Mouse (Mus musculus): ENCODE data around the gene Adamtsl5.
A peak's percentile ranks its signal among the peaks of the same experiment; 100 is the strongest.

Gene Adamtsl5

DNA sequence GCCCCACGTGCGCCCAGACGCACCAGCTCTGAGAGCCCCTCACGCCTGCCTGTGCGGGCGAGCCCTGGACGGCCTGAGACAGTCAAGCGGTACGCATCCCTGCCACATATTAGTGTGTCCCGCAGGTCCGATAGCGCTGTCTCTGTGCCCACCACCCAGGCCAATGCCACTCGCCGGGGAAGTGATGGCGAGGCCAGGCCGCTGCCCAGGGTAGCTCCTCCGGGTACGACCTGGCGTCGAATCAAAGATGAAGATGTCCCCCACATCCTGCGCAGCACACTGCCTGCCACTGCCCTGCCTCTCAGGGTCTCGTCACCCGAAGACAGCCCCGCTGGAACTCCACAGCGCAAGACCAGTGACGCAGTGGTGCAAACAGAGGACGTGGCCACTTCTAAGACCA, 32.9 kb downstream of the Adamtsl5 start:
- no peak for DNase-seq

DNA sequence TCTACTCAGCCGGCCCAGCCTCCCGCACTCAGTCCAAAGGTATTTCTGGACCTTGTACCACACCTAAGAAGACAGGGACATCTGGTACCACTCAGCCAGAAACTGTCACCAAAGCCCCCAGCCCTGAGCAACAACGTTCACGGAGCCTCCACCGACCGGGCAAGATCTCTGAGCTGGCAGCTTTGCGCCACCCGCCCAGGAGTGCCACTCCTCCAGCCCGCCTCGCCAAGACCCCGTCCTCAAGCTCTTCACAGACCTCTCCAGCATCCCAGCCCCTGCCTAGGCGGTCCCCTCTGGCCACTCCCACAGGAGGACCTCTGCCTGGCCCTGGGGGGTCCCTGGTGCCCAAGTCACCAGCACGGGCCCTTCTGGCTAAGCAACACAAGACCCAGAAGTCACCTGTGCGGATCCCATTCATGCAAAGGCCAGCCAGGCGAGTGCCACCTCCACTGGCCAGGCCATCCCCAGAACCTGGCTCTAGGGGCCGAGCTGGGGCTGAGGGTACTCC, 33.7 kb downstream of the Adamtsl5 start:
- DNase-seq: no peak

- no peak for DNase-seq
These were observed 34.5 kb downstream of the Adamtsl5 start for GRCm38 (mm10) chr10:80313627-80314201.

- no peak for DNase-seq
These were observed 35.4 kb downstream of the Adamtsl5 start for GRCm38 (mm10) chr10:80312586-80313504.

DNA sequence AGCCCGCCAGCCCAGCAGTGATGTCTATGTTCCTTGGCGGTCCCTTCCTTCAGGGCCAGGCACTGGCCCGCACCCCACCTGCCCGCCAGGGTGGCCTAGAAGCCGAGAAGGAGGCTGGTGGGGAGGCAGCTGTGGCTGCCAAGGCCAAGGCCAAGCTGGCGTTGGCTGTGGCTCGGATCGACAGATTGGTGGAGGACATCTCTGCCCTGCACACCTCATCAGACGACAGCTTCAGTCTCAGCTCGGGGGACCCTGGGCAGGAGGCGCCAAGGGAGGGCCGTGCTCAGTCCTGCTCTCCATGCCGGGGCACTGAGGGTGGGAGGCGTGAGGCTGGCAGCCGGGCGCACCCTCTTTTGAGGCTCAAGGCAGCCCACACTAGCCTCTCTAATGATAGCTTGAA, 36.7 kb downstream of the Adamtsl5 start:
- DNase-seq: no peak

GRCm38 (mm10) chr10:80304862-80305261, 43.4 kb downstream of the Adamtsl5 start:
- DNase-seq: peak; percentile 75

DNA sequence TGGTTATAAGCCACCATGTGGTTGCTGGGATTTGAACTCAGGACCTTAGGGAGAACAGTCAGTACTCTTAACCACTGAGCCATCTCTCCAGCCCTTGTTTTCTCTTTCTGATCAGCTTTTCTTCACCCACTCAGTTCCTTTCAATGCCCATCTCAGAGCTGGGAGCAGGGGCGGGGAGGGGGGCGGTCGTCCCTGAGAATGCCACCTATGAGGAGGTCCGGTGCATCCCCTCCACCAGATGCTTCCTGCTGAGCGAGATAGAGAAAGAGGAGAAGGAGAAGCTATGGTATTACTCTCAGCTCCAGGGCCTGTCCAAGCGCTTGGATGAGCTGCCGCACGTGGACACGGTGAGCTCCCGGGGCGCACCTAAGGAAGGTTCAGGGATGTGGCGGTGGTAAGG, 43.8 kb downstream of the Adamtsl5 start:
- DNase-seq: no peak

DNA sequence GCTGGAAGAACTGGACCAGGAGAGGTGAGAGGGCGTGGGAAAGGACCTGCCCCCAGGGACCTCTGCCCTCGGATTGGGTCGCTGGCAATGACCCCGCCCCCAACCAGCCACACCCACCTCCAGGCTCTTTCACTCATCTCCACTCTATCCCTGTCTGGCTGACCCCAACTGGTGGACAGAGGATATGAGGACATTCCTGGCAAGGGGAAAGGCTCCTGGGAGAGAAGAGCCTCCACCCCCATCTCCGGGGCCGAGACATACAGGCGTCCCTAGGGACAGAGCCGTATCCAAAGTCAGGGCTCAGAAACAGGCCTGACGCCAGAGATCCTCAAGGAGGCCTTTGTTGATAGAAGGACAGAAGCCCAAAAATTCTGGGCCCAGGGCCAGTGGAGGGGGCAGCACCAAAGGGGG, 45.7 kb downstream of the Adamtsl5 start:
- peak; percentile 61 for DNase-seq

- no peak for DNase-seq
These were observed 46.2 kb downstream of the Adamtsl5 start for GRCm38 (mm10) chr10:80302082-80302355.

GRCm38 (mm10) chr10:80301256-80302081, 46.7 kb downstream of the Adamtsl5 start:
- DNase-seq: no peak

- no peak for DNase-seq
These were observed 47.5 kb downstream of the Adamtsl5 start for GRCm38 (mm10) chr10:80300672-80301181.

DNA sequence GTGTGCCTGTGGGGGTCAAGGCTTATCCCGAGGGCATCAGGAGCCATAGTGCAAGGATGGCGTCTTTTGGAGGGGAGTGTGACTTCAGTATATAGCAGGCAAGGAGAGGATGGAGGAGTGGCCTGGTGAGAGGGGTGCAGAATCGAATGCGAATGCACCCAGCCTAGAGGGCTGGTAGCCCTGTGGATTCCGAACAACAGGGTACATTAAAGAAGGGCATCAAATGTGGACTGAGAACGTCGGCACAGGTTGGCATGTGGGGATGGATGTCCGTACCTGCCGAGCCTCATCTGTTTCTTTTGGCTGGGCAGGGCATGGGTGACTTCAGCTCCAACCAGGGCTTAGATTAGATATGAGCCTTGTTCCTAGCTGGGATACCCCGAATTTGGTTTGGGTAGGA, 48.4 kb downstream of the Adamtsl5 start:
- no peak for DNase-seq

- no peak for DNase-seq
These were observed 48.9 kb downstream of the Adamtsl5 start for GRCm38 (mm10) chr10:80299301-80299700.

DNA sequence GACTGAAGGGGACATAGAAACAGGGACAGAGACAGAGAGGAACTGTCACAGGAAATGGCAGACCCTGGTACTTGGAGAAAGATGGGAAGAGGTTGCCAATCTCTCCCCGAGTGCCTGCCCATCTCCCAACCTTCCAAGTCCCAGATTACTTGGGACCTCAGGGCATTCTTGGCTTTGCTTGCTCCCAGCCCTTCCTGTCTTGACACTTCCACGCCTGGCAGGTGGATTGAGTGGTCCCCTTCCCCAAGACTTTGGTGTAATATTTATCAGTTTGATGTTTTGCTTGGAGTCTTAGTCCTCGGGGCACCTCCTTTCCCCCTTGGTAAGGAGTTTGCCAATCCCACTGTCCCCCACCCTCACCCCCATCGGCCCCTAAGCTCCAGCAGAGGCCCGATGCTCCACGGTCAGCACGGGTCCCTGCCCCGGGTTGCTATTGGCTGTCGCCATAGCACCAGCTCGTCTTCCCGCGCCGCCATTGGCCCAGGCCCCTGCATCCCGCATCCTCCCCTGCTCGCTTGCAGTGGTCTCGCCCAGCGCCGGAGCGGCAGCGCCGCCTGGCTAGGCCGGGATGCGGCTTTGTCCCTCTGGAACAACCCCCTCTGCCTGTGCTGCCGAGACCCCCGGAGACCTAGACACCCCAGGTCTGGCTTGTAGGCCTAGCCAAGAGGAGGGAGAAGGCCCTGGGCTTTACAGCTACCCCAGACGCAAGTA, 49.5 kb downstream of the Adamtsl5 start:
- DNase-seq: no peak

DNA sequence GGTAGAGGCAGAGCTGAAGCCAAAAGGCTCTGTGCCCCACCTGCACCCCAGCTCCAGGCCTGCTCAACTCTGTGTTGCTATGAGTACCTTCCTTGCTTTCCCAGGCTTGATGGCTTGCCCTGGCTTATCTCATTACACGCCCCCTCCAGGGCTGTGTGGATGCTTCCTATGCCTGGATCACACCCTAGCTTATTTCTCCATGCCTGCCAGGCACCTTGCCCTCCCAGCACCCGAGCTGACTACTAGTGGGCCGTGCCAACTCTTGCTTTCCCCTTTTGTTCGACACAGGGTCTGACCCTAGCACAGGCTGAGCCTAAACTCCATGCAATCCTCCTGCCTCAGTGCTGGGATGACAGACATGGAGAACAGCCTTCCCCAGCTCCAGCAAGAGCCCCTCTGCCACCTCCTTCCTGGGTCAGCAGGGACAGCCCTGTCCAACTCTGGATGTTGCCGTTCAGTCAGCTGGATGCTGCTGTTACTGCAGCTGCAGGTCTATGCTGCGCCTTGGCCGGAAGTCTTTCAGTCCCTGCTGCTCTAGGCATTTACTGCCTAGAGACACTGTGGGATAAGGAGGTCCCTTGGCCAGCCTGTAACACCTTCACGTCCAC, 50.6 kb downstream of the Adamtsl5 start:
- no peak for DNase-seq

DNA sequence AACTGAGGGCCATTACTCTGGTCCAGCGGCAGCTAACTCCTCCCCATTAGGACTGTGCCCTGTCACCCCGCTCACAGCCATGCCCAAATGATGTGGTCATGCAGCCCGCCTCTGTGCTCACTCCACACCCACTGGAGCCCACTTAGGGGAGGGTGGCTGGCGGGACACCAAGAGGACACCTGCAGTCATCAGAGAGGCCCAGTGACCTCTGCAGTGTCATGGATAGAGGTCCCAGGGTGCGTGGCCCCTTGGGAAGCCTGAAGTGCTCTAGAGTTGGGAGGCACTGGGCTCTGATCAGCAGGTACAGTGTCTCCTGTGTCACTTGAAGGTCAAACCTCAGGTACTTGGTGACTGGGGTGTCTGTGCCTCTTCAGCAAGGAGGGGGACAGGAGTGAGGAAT, 51.4 kb downstream of the Adamtsl5 start:
- DNase-seq: no peak

DNA sequence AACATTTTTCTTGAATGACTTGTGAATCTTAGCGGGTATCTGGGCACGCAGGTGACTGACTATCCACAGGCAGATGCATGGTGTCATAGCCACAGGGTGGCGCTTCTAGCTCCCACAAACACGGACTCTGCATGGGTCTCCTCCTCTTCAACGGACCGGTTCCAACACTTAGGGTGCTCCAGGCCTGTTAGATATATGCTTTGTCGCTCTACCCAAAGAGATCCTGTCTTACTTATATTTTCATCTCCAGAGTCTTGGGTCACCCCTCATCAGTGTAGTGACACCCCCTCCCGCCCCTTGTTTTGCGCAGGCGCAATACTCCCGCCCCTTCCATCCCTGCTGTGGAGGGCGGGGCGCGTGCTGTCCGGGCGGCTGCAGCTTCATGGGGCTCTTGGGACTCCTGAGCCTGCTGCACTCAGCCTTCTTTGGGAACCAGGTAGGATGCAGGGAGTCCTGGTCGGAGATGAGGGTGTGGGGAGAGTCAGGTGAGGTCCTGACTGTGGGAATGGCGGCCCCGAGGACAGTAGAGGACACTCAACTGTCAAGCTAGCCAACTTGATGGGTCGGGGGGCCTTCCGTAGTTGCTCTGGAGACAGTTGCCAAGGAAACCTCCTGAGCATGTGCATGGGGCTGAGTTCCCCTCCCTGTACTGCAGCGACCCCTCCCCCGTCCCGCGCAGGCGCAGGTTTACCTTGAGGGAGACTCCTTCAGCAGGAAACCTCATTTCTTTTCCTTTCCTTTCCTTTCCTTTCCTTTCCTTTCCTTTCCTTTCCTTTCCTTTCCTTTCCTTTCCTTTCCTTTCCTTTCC, 52.4 kb downstream of the Adamtsl5 start, which contains the start of gene Apc2:
Gene Apc2 (plus strand): TSS at position 360 of the 808 bp plus-strand sequence.
- peak; percentile 75 for DNase-seq

GRCm38 (mm10) chr10:80294788-80295303, 53.4 kb downstream of the Adamtsl5 start:
- no peak for DNase-seq

DNA sequence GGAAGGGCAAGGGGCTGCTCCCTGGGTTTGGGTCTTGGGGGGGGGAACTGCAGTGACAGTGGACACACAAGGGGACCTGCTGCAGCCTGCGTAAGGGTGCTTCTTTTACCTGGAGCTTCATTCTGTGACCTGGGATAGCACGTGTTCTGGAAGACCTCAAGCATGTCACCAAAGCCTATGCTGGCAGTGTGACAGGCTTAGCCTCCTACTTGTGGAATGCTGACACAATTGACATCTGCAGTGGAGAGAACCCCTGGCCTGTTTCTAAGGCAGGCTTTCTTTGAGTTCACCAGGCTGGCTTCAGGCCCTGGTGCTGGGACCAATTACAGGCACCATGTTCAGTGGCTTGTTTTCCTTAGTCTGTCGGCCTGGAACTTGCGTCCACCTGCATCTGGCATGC, 53.9 kb downstream of the Adamtsl5 start:
- DNase-seq: no peak

GRCm38 (mm10) chr10:80293325-80293724, 54.9 kb downstream of the Adamtsl5 start:
- no peak for DNase-seq

Measured in liver (tissue).